Mouse (Mus musculus): ENCODE measurements around the gene Krtap17-1. TPM values are rescaled to one million over a fixed set of nuclear protein-coding genes. Genes with fewer than 3 reads are reported as not detected.

Krtap17-1 gene
- not detected for polyA plus RNA-seq (2014; fragmentation: Illumina TruSeq; extraction: RNeasy Lipid Tissue Mini Kit (QIAGEN cat#74804); ENCODE audit: low read depth, low replicate concordance)

GRCm38 (mm10) chr11:99993620-99994383 is at the start of gene Krtap17-1:
Gene Krtap17-1, minus strand, starts transcription at chr11:99993994.

GRCm38 (mm10) chr11:100041454-100041853 is 47.7 kb upstream of the Krtap17-1 start, which contains the start of gene Krt34:
Gene Krt34, minus strand, starts transcription at chr11:100041554.

GRCm38 (mm10) chr11:100029768-100030167 is 36.0 kb upstream of the Krtap17-1 start, which contains the start of gene Krt33b:
Gene Krt33b, minus strand, starts transcription at chr11:100029868.

GRCm38 (mm10) chr11:100016112-100016511 is 22.3 kb upstream of the Krtap17-1 start, which contains the start of gene Krt33a:
Gene Krt33a, minus strand, starts transcription at chr11:100016212.

GRCm38 (mm10) chr11:99986180-99986647 is 7.6 kb downstream of the Krtap17-1 start, which contains the start of gene Krtap16-1:
Gene Krtap16-1, minus strand, starts transcription at chr11:99986597.

GRCm38 (mm10) chr11:99978953-99979352 is 14.8 kb downstream of the Krtap17-1 start, which contains the start of gene Krtap29-1:
Gene Krtap29-1, minus strand, starts transcription at chr11:99979053.

GRCm38 (mm10) chr11:99948175-99948574 is 45.6 kb downstream of the Krtap17-1 start, which contains the start of gene Krtap9-5:
Gene Krtap9-5, plus strand, starts transcription at chr11:99948475.

Other genes with a start within 250 kb of the Krtap17-1 start
- gene Gm11595, start 221.1 kb downstream of the Krtap17-1 start, polyA plus RNA-seq (2014; fragmentation: Illumina TruSeq; extraction: RNeasy Lipid Tissue Mini Kit (QIAGEN cat#74804); ENCODE audit: low read depth, low replicate concordance), result not detected
- not detected for gene Krtap4-8, start 213.3 kb downstream of the Krtap17-1 start, polyA plus RNA-seq (2014; fragmentation: Illumina TruSeq; extraction: RNeasy Lipid Tissue Mini Kit (QIAGEN cat#74804); ENCODE audit: low read depth, low replicate concordance)
- not detected for gene Krtap4-9, start 208.8 kb downstream of the Krtap17-1 start, polyA plus RNA-seq (2014; fragmentation: Illumina TruSeq; extraction: RNeasy Lipid Tissue Mini Kit (QIAGEN cat#74804); ENCODE audit: low read depth, low replicate concordance)
- not detected for gene Gm11596, start 200.5 kb downstream of the Krtap17-1 start, polyA plus RNA-seq (2014; fragmentation: Illumina TruSeq; extraction: RNeasy Lipid Tissue Mini Kit (QIAGEN cat#74804); ENCODE audit: low read depth, low replicate concordance)
- gene Gm11569, start 195.1 kb downstream of the Krtap17-1 start, polyA plus RNA-seq (2014; fragmentation: Illumina TruSeq; extraction: RNeasy Lipid Tissue Mini Kit (QIAGEN cat#74804); ENCODE audit: low read depth, low replicate concordance), result not detected
- gene Gm11554, start 189.5 kb downstream of the Krtap17-1 start, polyA plus RNA-seq (2014; fragmentation: Illumina TruSeq; extraction: RNeasy Lipid Tissue Mini Kit (QIAGEN cat#74804); ENCODE audit: low read depth, low replicate concordance), result not detected
- not detected for gene Krtap4-13, start 184.1 kb downstream of the Krtap17-1 start, polyA plus RNA-seq (2014; fragmentation: Illumina TruSeq; extraction: RNeasy Lipid Tissue Mini Kit (QIAGEN cat#74804); ENCODE audit: low read depth, low replicate concordance)
- not detected for gene Gm11564, start 178.3 kb downstream of the Krtap17-1 start, polyA plus RNA-seq (2014; fragmentation: Illumina TruSeq; extraction: RNeasy Lipid Tissue Mini Kit (QIAGEN cat#74804); ENCODE audit: low read depth, low replicate concordance)
- gene 2300003K06Rik, start 155.9 kb downstream of the Krtap17-1 start, polyA plus RNA-seq (2014; fragmentation: Illumina TruSeq; extraction: RNeasy Lipid Tissue Mini Kit (QIAGEN cat#74804); ENCODE audit: low read depth, low replicate concordance), result not detected
- not detected for gene Krtap4-16, start 142.4 kb downstream of the Krtap17-1 start, polyA plus RNA-seq (2014; fragmentation: Illumina TruSeq; extraction: RNeasy Lipid Tissue Mini Kit (QIAGEN cat#74804); ENCODE audit: low read depth, low replicate concordance)
- not detected for gene Gm11568, start 136.1 kb downstream of the Krtap17-1 start, polyA plus RNA-seq (2014; fragmentation: Illumina TruSeq; extraction: RNeasy Lipid Tissue Mini Kit (QIAGEN cat#74804); ENCODE audit: low read depth, low replicate concordance)
- not detected for gene Gm11559, start 129.5 kb downstream of the Krtap17-1 start, polyA plus RNA-seq (2014; fragmentation: Illumina TruSeq; extraction: RNeasy Lipid Tissue Mini Kit (QIAGEN cat#74804); ENCODE audit: low read depth, low replicate concordance)
- gene Krtap9-1, start 120.6 kb downstream of the Krtap17-1 start, polyA plus RNA-seq (2014; fragmentation: Illumina TruSeq; extraction: RNeasy Lipid Tissue Mini Kit (QIAGEN cat#74804); ENCODE audit: low read depth, low replicate concordance), result not detected
- gene Gm11567, start 114.8 kb downstream of the Krtap17-1 start, polyA plus RNA-seq (2014; fragmentation: Illumina TruSeq; extraction: RNeasy Lipid Tissue Mini Kit (QIAGEN cat#74804); ENCODE audit: low read depth, low replicate concordance), result not detected
- not detected for gene Krtap31-1, start 86.1 kb downstream of the Krtap17-1 start, polyA plus RNA-seq (2014; fragmentation: Illumina TruSeq; extraction: RNeasy Lipid Tissue Mini Kit (QIAGEN cat#74804); ENCODE audit: low read depth, low replicate concordance)
- not detected for gene Gm11565, start 79.2 kb downstream of the Krtap17-1 start, polyA plus RNA-seq (2014; fragmentation: Illumina TruSeq; extraction: RNeasy Lipid Tissue Mini Kit (QIAGEN cat#74804); ENCODE audit: low read depth, low replicate concordance)
- not detected for gene Krtap31-2, start 57.7 kb downstream of the Krtap17-1 start, polyA plus RNA-seq (2014; fragmentation: Illumina TruSeq; extraction: RNeasy Lipid Tissue Mini Kit (QIAGEN cat#74804); ENCODE audit: low read depth, low replicate concordance)
- gene Krtap9-5, start 45.5 kb downstream of the Krtap17-1 start, polyA plus RNA-seq (2014; fragmentation: Illumina TruSeq; extraction: RNeasy Lipid Tissue Mini Kit (QIAGEN cat#74804); ENCODE audit: low read depth, low replicate concordance), result not detected
- not detected for gene Krtap29-1, start 14.9 kb downstream of the Krtap17-1 start, polyA plus RNA-seq (2014; fragmentation: Illumina TruSeq; extraction: RNeasy Lipid Tissue Mini Kit (QIAGEN cat#74804); ENCODE audit: low read depth, low replicate concordance)
- gene Krtap16-1, start 7.4 kb downstream of the Krtap17-1 start, polyA plus RNA-seq (2014; fragmentation: Illumina TruSeq; extraction: RNeasy Lipid Tissue Mini Kit (QIAGEN cat#74804); ENCODE audit: low read depth, low replicate concordance), result not detected
- gene Krt33a, start 22.2 kb upstream of the Krtap17-1 start, polyA plus RNA-seq (2014; fragmentation: Illumina TruSeq; extraction: RNeasy Lipid Tissue Mini Kit (QIAGEN cat#74804); ENCODE audit: low read depth, low replicate concordance), result not detected
- not detected for gene Krt33b, start 35.9 kb upstream of the Krtap17-1 start, polyA plus RNA-seq (2014; fragmentation: Illumina TruSeq; extraction: RNeasy Lipid Tissue Mini Kit (QIAGEN cat#74804); ENCODE audit: low read depth, low replicate concordance)
- not detected for gene Krt34, start 47.6 kb upstream of the Krtap17-1 start, polyA plus RNA-seq (2014; fragmentation: Illumina TruSeq; extraction: RNeasy Lipid Tissue Mini Kit (QIAGEN cat#74804); ENCODE audit: low read depth, low replicate concordance)
- not detected for gene Krt31, start 56.6 kb upstream of the Krtap17-1 start, polyA plus RNA-seq (2014; fragmentation: Illumina TruSeq; extraction: RNeasy Lipid Tissue Mini Kit (QIAGEN cat#74804); ENCODE audit: low read depth, low replicate concordance)
- gene Krt32, start 94.2 kb upstream of the Krtap17-1 start, polyA plus RNA-seq (2014; fragmentation: Illumina TruSeq; extraction: RNeasy Lipid Tissue Mini Kit (QIAGEN cat#74804); ENCODE audit: low read depth, low replicate concordance), result not detected
- gene Krt35, start 102.2 kb upstream of the Krtap17-1 start, polyA plus RNA-seq (2014; fragmentation: Illumina TruSeq; extraction: RNeasy Lipid Tissue Mini Kit (QIAGEN cat#74804); ENCODE audit: low read depth, low replicate concordance), result not detected
- gene Krt36, start 111.6 kb upstream of the Krtap17-1 start, polyA plus RNA-seq (2014; fragmentation: Illumina TruSeq; extraction: RNeasy Lipid Tissue Mini Kit (QIAGEN cat#74804); ENCODE audit: low read depth, low replicate concordance), result not detected
- gene Krt13, start 127.6 kb upstream of the Krtap17-1 start, polyA plus RNA-seq (2014; fragmentation: Illumina TruSeq; extraction: RNeasy Lipid Tissue Mini Kit (QIAGEN cat#74804); ENCODE audit: low read depth, low replicate concordance), result not detected
- not detected for gene Krt15, start 141.9 kb upstream of the Krtap17-1 start, polyA plus RNA-seq (2014; fragmentation: Illumina TruSeq; extraction: RNeasy Lipid Tissue Mini Kit (QIAGEN cat#74804); ENCODE audit: low read depth, low replicate concordance)
- 7.3 TPM for gene Krt19, start 154.7 kb upstream of the Krtap17-1 start, polyA plus RNA-seq (2014; fragmentation: Illumina TruSeq; extraction: RNeasy Lipid Tissue Mini Kit (QIAGEN cat#74804); ENCODE audit: low read depth, low replicate concordance)
- gene Krt9, start 199.3 kb upstream of the Krtap17-1 start, polyA plus RNA-seq (2014; fragmentation: Illumina TruSeq; extraction: RNeasy Lipid Tissue Mini Kit (QIAGEN cat#74804); ENCODE audit: low read depth, low replicate concordance), result not detected
- gene Krt14, start 213.6 kb upstream of the Krtap17-1 start, polyA plus RNA-seq (2014; fragmentation: Illumina TruSeq; extraction: RNeasy Lipid Tissue Mini Kit (QIAGEN cat#74804); ENCODE audit: low read depth, low replicate concordance), result not detected

Data from heart, adult 10 weeks (tissue).